Mouse (Mus musculus) testis, adult 2 months (tissue): Measurements from ENCODE around the gene Ccdc63. TPM values are rescaled to one million over a fixed set of nuclear protein-coding genes. Genes with fewer than 3 reads are reported as not detected.

Experiments used
- H3K27ac ChIP-seq: fragments of 200-500 bp; 2 replicates; pipeline ENCODE4 v1.5.1; 2012; ENCODE audit warnings: low read depth, low read length; ENCODE audit not compliant: control insufficient read depth, insufficient read depth
- H3K27me3 ChIP-seq: fragments of 200-500 bp; 2 replicates; pipeline ENCODE4 v1.6.1; 2012; ENCODE audit warnings: mild to moderate bottlenecking, low read length, moderate library complexity; ENCODE audit not compliant: control insufficient read depth, insufficient read depth
- H3K36me3 ChIP-seq: fragments of 200-500 bp; 2 replicates; pipeline ENCODE4 v1.6.1; 2012; ENCODE audit warnings: mild to moderate bottlenecking, low read length; ENCODE audit not compliant: control insufficient read depth, insufficient read depth
- H3K4me1 ChIP-seq: fragments of 200-500 bp; 2 replicates; pipeline ENCODE4 v1.6.1; 2012; ENCODE audit warnings: low read length; ENCODE audit not compliant: control insufficient read depth, insufficient read depth
- H3K4me3 ChIP-seq: fragments of 200-500 bp; 2 replicates; pipeline ENCODE4 v1.5.1; 2012; ENCODE audit warnings: low read depth, mild to moderate bottlenecking, low read length, moderate library complexity, mixed read lengths; ENCODE audit not compliant: control insufficient read depth
- CTCF ChIP-seq: fragments of 200-500 bp; IDR thresholded peaks from 2 replicates; pipeline ENCODE4 v1.5.1; 2012; ENCODE audit warnings: low read depth, mild to moderate bottlenecking, inconsistent platforms, low read length, moderate library complexity; ENCODE audit not compliant: control insufficient read depth, insufficient read depth, insufficient replicate concordance
- POLR2A ChIP-seq: fragments of 200-500 bp; IDR thresholded peaks from 2 replicates; pipeline ENCODE4 v1.6.1; 2012; ENCODE audit warnings: low read depth, mild to moderate bottlenecking, inconsistent platforms, low read length, moderate library complexity; ENCODE audit not compliant: control insufficient read depth
- polyA plus RNA-seq: library from polyadenylated mRNA; depleted of rRNA; stranded (reverse); fragments of >200 nt; gene quantifications from 2 replicates; pipeline ENCODE4 v1.2.3, GENCODE M21; 2012

The Ccdc63 gene
- polyA plus RNA-seq, 1 experiment: 288 TPM

DNA sequence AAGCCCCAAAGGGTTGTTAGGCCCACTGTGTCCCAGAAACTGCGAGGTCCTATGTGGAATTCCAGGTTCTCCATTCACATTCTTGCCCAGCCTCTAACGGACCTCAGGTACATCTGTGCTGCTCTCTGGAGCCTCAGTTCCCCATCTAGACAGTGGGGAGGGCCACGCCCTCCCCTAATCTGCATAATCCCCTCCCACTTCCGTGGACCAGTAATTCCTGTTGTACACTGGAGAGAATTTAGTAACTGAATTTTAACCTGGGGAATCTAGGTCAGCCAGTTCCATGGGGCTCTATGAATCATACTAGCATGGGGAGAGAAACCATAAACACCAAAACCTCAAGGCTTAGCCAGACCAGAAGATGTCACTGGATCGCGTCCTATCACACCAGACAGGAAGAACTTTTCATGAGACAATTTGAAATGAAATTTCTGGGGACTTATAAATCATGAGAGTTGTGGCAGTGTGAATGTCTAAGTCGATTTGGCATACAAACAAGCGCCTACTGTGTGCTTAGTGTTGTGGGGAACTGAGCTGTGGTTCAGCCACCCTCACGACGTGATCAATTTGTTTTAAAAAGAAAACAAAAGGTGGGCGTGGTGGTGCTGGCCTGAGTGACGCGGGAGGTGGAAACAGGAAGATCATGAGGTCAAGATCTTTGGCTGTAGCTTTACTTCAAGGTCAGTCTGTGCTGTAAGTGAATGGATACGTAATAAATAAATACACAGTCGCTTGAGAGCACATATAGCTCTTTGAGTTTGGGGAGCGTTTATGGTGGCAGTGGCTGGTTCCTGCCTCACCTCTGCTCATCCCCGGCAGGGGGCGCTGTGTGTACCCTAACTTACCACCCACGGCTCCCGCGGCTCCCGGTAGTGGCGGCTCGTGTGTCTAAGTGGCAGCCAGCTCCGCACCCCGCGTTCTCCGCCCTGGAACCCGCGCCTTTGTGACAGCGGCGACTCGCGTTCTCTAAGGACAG lies 9.3 kb downstream of the Ccdc63 start:
- H3K27me3 ChIP-seq: no peaks in the 10 kb centered on the region
- TF ChIP-seq POLR2A: no peak
- TF ChIP-seq CTCF: peak; percentile 81; the same call in 1 of the 2 replicates
- H3K36me3 ChIP-seq: no peaks in the 10 kb centered on the region
- H3K4me1 ChIP-seq: peaks cover 36% of the 10 kb centered on the region
- H3K27ac ChIP-seq: peak overlapping the region; percentile 81
- peak overlapping the region; percentile 87 for H3K4me3 ChIP-seq

DNA sequence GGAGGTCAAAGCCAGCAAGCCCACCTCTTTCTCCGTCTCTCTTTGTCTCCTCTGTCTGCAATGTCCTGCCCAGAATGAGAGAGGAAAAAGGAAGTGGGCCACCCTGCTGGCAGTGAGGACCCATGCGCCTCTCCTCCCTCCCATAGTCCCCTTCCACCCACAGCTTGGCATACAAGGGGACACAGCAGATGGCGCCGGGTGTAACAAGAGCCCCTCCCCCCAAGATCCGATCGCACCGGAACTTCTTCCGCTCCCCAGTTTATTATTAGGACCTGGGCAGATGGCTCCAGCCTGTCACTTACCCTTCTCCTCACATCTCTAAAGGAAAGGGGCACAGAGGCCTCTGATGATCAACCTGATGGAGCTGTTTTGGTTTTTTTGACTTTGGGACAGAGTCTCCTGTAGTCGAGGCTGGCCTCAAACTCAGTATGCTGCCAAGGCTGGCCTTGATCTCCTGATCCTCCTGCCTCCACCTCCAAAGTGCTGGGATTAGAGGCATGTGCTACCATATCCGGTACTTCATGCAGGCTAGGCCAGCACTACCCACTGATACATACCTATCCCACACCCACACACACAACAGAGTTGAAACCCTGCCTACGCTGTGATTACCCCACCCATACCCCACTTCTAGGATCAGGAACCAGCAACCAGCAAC lies 10.2 kb downstream of the Ccdc63 start:
- no peaks in the 10 kb centered on the region for H3K36me3 ChIP-seq
- no peak overlapping the region; the same call in 1 of the 2 replicates for H3K27ac ChIP-seq
- peak overlapping the region; percentile 87 for H3K4me3 ChIP-seq
- TF ChIP-seq POLR2A (no peak), CTCF (no peak)
- H3K4me1 ChIP-seq: peaks cover 34% of the 10 kb centered on the region
- H3K27me3 ChIP-seq: no peaks in the 10 kb centered on the region

DNA sequence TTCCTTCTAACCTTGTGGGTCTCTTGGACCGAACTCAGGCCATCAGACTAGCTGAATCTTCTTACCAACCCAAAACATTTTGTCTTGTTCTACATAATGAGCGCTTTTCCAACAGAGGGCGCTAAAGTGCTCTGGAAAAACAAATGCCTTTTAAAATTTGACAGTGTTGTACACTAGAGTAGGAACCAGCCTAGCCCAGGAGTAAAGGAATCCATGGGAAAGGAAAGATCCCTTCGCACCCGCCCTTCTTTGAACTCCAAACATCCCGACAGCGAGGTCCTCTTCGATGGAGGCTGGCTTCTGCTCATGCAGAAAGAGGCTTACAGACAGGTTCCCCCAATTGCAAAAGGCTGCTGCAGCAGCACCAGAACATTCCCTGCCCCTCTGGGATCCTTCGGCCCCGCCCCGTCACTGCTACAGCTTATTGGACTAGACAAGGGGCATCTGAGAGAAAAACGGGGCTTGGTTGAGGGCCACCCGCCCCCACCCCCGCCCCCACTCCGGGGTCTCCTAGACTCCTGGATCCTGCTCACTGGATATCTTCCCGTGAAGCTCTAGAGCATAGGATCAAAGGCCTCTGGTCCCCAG lies 11.5 kb downstream of the Ccdc63 start:
- H3K36me3 ChIP-seq: no peaks in the 10 kb centered on the region
- no peak overlapping the region for H3K27ac ChIP-seq
- TF ChIP-seq CTCF: no peak
- TF ChIP-seq POLR2A: no peak
- H3K27me3 ChIP-seq: no peaks in the 10 kb centered on the region
- peaks cover 31% of the 10 kb centered on the region for H3K4me1 ChIP-seq
- peak overlapping the region; percentile 87 for H3K4me3 ChIP-seq

DNA sequence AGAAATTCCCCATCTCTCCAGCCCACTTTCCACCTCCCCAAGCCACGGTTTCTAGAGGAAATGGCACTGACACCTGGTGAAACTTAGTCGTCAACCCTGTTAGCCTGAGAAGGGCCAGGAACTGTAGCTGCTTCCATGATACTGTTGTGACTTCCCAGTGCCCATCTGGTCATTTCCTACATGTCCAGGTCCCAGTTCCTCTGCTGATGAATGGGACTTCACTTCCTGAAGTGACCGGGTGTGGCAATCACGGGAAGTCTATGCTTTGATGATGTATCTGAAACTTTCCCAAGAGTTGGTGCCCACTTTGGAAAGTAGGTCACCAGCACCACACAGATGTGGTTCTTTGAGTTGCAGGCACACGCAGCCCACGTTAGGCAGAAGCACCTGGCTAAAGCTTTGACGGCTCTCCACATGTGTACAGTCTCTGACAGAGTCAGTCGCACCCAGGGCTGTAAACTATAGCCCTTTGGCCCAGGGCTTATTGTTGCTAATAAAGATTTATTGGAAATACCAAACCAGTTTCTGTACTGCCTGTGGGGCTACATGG lies 15.3 kb downstream of the Ccdc63 start:
- no peaks in the 10 kb centered on the region for H3K36me3 ChIP-seq
- H3K27me3 ChIP-seq: no peaks in the 10 kb centered on the region
- no peak overlapping the region for H3K4me3 ChIP-seq
- H3K27ac ChIP-seq: no peak overlapping the region
- TF ChIP-seq CTCF: no peak
- TF ChIP-seq POLR2A: no peak
- H3K4me1 ChIP-seq: peaks cover 12% of the 10 kb centered on the region

- Histone ChIP-seq H3K36me3 (no peaks in the 10 kb centered on the region), H3K4me3 (no peak overlapping the region), H3K27ac (no peak overlapping the region), H3K27me3 (no peaks in the 10 kb centered on the region), H3K4me1 (peaks cover 9% of the 10 kb centered on the region)
- TF ChIP-seq CTCF (peak; percentile 79; the same call in 1 of the 2 replicates), POLR2A (no peak)
Observed at GRCm38 (mm10) chr5:122116243-122116642, 24.4 kb downstream of the Ccdc63 start.

DNA sequence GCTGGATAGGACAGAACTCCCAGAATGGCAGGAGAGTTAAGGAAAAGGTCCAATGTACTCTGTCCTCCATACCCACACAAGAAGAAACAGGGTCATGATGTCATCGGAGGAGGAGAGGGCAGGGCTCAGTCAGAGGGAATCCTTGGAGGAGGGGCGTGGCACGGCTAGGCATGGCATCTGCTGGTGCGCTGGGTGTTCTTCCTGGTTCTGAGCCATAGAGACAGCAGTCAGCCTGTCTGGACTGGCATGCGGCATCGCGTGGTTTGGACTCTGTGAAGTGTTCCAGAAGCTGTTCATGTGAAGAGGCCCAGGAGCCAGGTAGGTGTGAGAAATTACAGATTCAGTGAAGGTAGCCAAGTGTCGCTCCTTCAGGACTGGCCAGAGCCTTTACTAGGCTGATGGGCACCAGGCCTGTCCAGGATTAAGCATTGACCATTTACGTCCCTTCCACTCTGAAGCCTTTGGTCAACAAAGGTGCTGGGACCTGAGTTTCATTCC lies 25.3 kb downstream of the Ccdc63 start:
- H3K27ac ChIP-seq: no peak overlapping the region

GRCm38 (mm10) chr5:122114176-122114575 lies 26.4 kb downstream of the Ccdc63 start:
- Histone ChIP-seq H3K4me1 (peaks cover 12% of the 10 kb centered on the region), H3K27ac (no peak overlapping the region), H3K4me3 (no peak overlapping the region), H3K27me3 (no peaks in the 10 kb centered on the region), H3K36me3 (no peaks in the 10 kb centered on the region)
- TF ChIP-seq CTCF (peak; percentile 98), POLR2A (no peak)

More for the DNA sequence above, 25.3 kb downstream of the Ccdc63 start:
- TF ChIP-seq CTCF (no peak), POLR2A (no peak)
- Histone ChIP-seq H3K27me3 (no peaks in the 10 kb centered on the region), H3K36me3 (no peaks in the 10 kb centered on the region), H3K4me3 (no peak overlapping the region), H3K4me1 (peaks cover 12% of the 10 kb centered on the region)
